Mouse (Mus musculus) small intestine, adult 2 months (tissue): ENCODE results near the gene Shld2.

Source experiments
- CTCF ChIP-seq: fragments of 200-500 bp; IDR thresholded peaks from 2 replicates; pipeline ENCODE4 v1.5.1; 2012; ENCODE audit warnings: low read depth, mild to moderate bottlenecking, control low read depth, inconsistent platforms, low read length, moderate library complexity, mixed read lengths; ENCODE audit not compliant: insufficient replicate concordance, insufficient read length; ENCODE audit errors: extremely low read depth
- POLR2A ChIP-seq: fragments of 200-500 bp; IDR thresholded peaks from 2 replicates; pipeline ENCODE4 v1.6.1; 2012; ENCODE audit warnings: low read depth, mild to moderate bottlenecking, control low read depth, inconsistent platforms, low read length, moderate library complexity

GRCm38 (mm10) chr14:34207996-34208395, 102.3 kb downstream of the Shld2 start:
- TF ChIP-seq CTCF (no peak), POLR2A (no peak)
